Mouse (Mus musculus): Measurements from ENCODE around the gene Atxn1.

DNA sequence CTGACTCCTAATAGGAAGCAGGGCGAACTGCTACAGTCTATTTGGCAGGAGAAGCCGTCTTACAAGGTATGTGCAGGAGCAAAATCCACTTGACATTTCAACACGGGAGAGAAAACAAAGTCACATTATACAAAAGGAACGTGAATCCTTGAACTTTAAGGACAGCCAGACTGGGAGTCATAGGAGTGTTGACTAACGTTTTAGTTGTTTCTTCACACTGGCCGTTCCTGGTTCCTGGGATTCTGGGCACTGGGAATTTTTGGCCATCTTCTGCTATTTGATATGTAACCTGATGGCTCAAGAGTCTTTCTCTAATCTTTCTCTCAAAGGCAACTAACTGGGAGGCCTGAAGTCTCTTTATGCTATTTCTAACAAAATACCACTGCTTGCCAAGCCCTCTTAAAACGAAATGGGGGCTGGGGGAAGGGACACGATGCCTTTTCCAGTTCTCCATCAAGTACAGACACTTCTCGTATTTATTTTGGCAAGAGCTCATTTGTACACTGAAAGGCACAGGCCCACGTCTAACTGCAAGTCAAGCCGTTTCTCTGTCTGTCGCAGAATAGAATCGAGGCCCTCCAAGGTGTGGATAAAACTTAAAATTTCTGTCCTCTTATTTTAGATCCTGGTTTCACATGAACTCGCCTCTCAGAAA, 4.4 kb downstream of the Atxn1 start:
- TF ChIP-seq POLR2A (IDR thresholded peaks at IDR 0.05; ENCODE audit: low read depth, low read length) (no peak), CTCF (IDR thresholded peaks at IDR 0.05; ENCODE audit: extremely low read depth, insufficient read length, insufficient replicate concordance, low read depth, low read length) (no peak)
